Mouse (Mus musculus) kidney, embryonic 16.5 days (tissue): ENCODE measurements around the gene Mrgprh. TPM values are rescaled to one million over a fixed set of nuclear protein-coding genes. Genes with fewer than 3 reads are reported as not detected.

ENCODE experiments used
- ATAC-seq: fragments of 200-750 bp; cut with Nextera tagmentation; 2 replicates; pipeline ENCODE4 v1.8.0; 2017; ENCODE audit warnings: moderate TSS enrichment; ENCODE audit not compliant: low FRiP score, low TSS enrichment
- H3K27ac ChIP-seq: fragments of 300-500 bp; sonication (generic); 2 replicates; pipeline ENCODE4 v1.5.1; 2014; ENCODE audit warnings: low read length
- H3K27me3 ChIP-seq: fragments of 300-500 bp; sonication (generic); 2 replicates; pipeline ENCODE4 v1.6.1; 2014; ENCODE audit warnings: low read length, control low read depth, mixed read lengths; ENCODE audit not compliant: insufficient read depth
- H3K36me3 ChIP-seq: fragments of 300-500 bp; sonication (generic); 2 replicates; pipeline ENCODE4 v1.6.1; 2014; ENCODE audit warnings: low read length, control low read depth, mixed read lengths; ENCODE audit not compliant: insufficient read depth
- H3K4me1 ChIP-seq: fragments of 300-500 bp; sonication (generic); 2 replicates; pipeline ENCODE4 v1.6.1; 2014; ENCODE audit warnings: low read length, control low read depth, mixed read lengths; ENCODE audit not compliant: insufficient read depth
- H3K4me2 ChIP-seq: fragments of 300-500 bp; sonication (generic); replicated peaks from 2 replicates; pipeline ENCODE4 v1.6.1; 2014; ENCODE audit warnings: low read depth, low read length
- H3K4me3 ChIP-seq: fragments of 300-500 bp; sonication (generic); 2 replicates; pipeline ENCODE4 v1.5.1; 2014; ENCODE audit warnings: mild to moderate bottlenecking, low read length
- H3K9ac ChIP-seq: fragments of 300-500 bp; sonication (generic); replicated peaks from 2 replicates; pipeline ENCODE4 v1.6.1; 2014; ENCODE audit warnings: low read length
- H3K9me3 ChIP-seq: fragments of 300-500 bp; sonication (generic); 2 replicates; pipeline ENCODE4 v1.6.1; 2016; ENCODE audit warnings: low read length, control low read depth
- WGBS: fragments of 180-500 bp; shearing (Covaris S2); extraction: QIAGEN DNeasy Blood & Tissue Kit; methylation state at CpG from one replicate; pipeline ENCODE4 v1.1.7; 2014; 5-methylcytosine and 5-hydroxymethylcytosine counted together
- polyA plus RNA-seq: library from polyadenylated mRNA; unstranded; fragments of >200 nt; fragmentation: Nextera tagmentation; extraction: Ambion mirVana; gene quantifications from 2 replicates; pipeline ENCODE4 v1.2.1, GENCODE M21; 2015

Gene Mrgprh
- polyA plus RNA-seq, 1 experiment from 2014 or later = not detected

DNA sequence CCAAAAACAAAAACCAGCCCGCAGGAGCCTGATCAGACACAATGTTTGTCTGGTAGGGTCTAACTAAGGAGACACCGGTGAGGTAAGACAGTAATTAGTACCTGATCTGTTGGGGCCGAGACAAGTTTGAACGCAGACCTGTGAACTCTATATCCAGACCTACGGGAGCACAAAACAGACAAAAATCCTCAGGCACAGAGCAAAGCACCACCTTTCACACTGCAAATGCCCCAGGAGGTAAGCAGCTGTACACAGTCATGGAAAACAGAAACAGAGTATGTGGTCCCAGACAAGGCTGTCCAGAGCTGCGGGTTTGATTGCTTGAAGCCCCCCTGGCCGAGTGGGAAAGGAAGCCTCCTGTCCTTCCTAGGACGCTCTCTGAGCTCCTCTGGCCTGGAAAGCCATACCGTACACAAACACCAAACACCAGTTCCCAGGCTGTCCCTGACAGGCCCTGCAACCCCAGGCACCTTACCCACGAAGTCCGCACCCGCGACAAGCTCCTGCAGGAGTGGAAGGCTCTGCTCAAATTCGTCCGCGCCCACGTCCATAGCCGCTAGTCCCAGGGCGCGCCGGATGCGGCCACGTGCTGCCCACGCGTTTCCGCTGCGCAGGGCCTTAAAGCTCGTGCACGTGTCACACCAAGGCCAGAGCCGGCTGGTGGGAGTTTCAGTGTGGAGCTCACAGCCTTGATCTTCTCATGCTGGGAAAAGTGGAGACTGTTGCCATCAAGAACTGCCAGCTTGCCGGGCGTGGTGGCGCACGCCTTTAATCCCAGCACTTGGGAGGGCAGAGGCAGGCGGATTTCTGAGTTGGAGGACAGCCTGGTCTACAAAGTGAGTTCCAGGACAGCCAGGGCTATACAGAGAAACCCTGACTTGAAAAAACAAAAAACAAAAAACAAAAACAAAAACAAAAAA, 33.8 kb downstream of the Mrgprh start, which contains the start of gene Pnldc1:
Pnldc1 (minus strand) TSS at position 870 of the 920 bp plus-strand sequence.
- Histone ChIP-seq H3K9me3 (no peaks in the 10 kb centered on the region), H3K4me2 (no peak within 1 kb of the TSS), H3K36me3 (peaks cover 31% of the 10 kb centered on the region), H3K27ac (no peak within 1 kb of the TSS), H3K27me3 (no peaks in the 10 kb centered on the region), H3K9ac (no peak within 1 kb of the TSS), H3K4me1 (peaks cover under 1% of the 10 kb centered on the region; the same call in 1 of the 2 replicates), H3K4me3 (no peak within 1 kb of the TSS)
- WGBS = 81% methylated on average over 35 of the region's 35 CpGs
- ATAC-seq = no peak

GRCm38 (mm10) chr17:12910391-12910790, 34.6 kb downstream of the Mrgprh start:
- no peak for ATAC-seq
- 92% methylated on average over 8 of the region's 8 CpGs for WGBS
- H3K27ac ChIP-seq = no peak overlapping the region

DNA sequence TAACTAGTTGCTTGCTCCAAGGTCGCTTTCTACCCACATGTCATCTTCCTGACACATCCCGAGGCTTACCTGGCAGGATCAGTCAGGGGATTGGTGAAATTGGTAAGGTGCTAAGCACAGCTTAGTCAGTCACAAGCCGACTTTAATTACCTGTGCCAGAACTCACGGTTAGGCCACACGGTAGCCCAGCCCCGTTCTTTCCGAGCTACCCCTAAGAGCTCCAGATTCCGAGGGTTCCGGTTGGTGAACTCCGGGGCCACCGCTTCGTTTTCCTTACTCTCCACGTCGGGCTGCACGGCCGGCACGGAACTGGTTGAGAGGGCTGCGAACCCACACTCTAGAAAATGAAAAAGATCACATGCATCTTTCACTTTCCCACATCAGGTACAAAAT, 39.6 kb downstream of the Mrgprh start, which contains the start of gene Tcp1:
Tcp1 (plus strand) TSS at position 214 of the 393 bp plus-strand sequence.
- H3K27me3 ChIP-seq = no peaks in the 10 kb centered on the region
- 0 out of 2 replicates have a peak, but pooled peaks have one; percentile 14 for ATAC-seq
- peaks cover 40% of the 10 kb centered on the region for H3K36me3 ChIP-seq
- peak within 1 kb of the TSS; percentile 93 for H3K4me3 ChIP-seq
- under 1% methylated on average over 18 of the region's 18 CpGs for WGBS
- no peaks in the 10 kb centered on the region for H3K9me3 ChIP-seq
- H3K4me2 ChIP-seq = peak within 1 kb of the TSS; percentile 91
- H3K9ac ChIP-seq = peak within 1 kb of the TSS; percentile 99
- H3K27ac ChIP-seq = peak within 1 kb of the TSS; percentile 95
- peaks cover 13% of the 10 kb centered on the region for H3K4me1 ChIP-seq

More at GRCm38 (mm10) chr17:12910391-12910790, 34.6 kb downstream of the Mrgprh start:
- Histone ChIP-seq H3K27me3 (no peaks in the 10 kb centered on the region), H3K4me1 (peaks cover 6% of the 10 kb centered on the region; the same call in 1 of the 2 replicates), H3K9me3 (no peaks in the 10 kb centered on the region), H3K36me3 (peaks cover 25% of the 10 kb centered on the region), H3K9ac (no peak overlapping the region), H3K4me2 (no peak overlapping the region), H3K4me3 (no peak overlapping the region)

DNA sequence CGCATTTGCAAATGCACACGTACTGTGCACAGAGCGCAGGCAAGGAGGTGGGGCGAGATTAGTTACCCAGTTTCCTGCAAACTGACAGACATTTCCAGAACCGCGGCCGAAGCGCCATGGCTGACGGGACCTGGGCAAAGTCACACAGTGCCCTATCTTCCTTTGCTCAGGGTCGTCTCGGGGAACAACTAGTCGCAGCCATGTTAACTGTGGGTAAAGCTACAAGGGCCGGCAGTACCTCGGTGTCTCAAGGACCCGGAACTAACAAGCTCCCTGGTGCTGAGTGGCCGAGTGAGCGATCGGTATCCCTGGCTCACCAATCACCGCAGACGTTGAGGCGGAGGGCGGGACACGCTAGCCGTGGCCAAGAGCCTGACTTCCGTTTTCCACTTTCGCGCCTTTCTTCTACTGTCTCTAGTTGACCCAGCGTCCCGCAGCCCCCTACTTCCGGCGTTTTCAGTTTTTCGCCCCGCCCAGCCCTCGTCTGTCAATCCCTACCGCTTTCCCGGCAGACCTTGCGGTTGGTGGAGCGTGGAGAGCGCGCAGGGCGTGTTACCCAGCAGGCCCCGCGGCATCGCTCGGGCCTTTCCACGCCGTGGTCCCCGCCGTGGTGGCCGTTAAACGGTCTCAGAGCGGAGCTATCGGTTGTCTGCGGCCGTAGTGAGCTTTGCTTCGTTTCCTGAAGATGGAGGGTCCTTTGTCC, 40.2 kb downstream of the Mrgprh start, which contains the start of gene Mrpl18:
Mrpl18 (minus strand) TSS at position 465 of the 703 bp plus-strand sequence.
- peak; percentile 100 for ATAC-seq
- Histone ChIP-seq H3K36me3 (peaks cover 40% of the 10 kb centered on the region), H3K9ac (peak within 1 kb of the TSS; percentile 99), H3K4me1 (peaks cover 13% of the 10 kb centered on the region), H3K4me3 (peak within 1 kb of the TSS; percentile 93), H3K27ac (peak within 1 kb of the TSS; percentile 95), H3K27me3 (no peaks in the 10 kb centered on the region), H3K9me3 (no peaks in the 10 kb centered on the region), H3K4me2 (peak within 1 kb of the TSS; percentile 91)
- WGBS = under 1% methylated on average over 56 of the region's 56 CpGs

- Histone ChIP-seq H3K27ac (peak overlapping the region; percentile 95), H3K4me2 (peak overlapping the region; percentile 82), H3K9ac (peak overlapping the region; percentile 99), H3K4me1 (peaks cover 13% of the 10 kb centered on the region), H3K27me3 (no peaks in the 10 kb centered on the region), H3K9me3 (no peaks in the 10 kb centered on the region), H3K36me3 (peaks cover 43% of the 10 kb centered on the region), H3K4me3 (peak overlapping the region; percentile 93)
- ATAC-seq = peak; percentile 65; the same call in 1 of the 2 replicates
- WGBS = 0% methylated on average over 40 of the region's 40 CpGs
Measured at GRCm38 (mm10) chr17:12916588-12917380, 41.0 kb downstream of the Mrgprh start.

DNA sequence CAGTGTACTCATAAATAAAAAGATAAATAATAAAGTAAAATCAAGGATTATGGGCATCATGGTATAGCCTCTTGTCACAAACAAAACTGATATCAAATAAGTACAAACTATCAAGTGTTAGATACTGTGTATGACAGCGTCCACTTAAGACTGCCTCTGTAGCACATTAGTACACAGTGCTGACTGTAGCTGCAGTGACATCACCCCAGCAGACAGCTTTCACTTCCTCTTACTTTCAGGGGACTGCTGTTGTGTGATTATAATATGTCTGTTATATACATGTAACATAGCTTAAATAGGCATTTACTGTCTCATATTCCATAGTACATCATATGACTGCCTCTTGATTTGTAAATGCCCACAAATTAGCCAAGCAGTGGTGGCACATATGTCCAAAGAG, 45.2 kb downstream of the Mrgprh start:
- Histone ChIP-seq H3K36me3 (peaks cover 64% of the 10 kb centered on the region), H3K4me2 (no peak overlapping the region), H3K4me3 (no peak overlapping the region), H3K9me3 (no peaks in the 10 kb centered on the region), H3K27me3 (no peaks in the 10 kb centered on the region), H3K9ac (no peak overlapping the region), H3K4me1 (peaks cover 7% of the 10 kb centered on the region), H3K27ac (no peak overlapping the region)
- 92% methylated on average over 1 of the region's 1 CpGs for WGBS
- no peak for ATAC-seq

- Histone ChIP-seq H3K4me3 (no peak overlapping the region), H3K9ac (no peak overlapping the region), H3K4me2 (no peak overlapping the region), H3K9me3 (no peaks in the 10 kb centered on the region), H3K4me1 (no peaks in the 10 kb centered on the region), H3K27me3 (no peaks in the 10 kb centered on the region), H3K36me3 (peaks cover 58% of the 10 kb centered on the region), H3K27ac (no peak overlapping the region)
- 94% methylated on average over 3 of the region's 3 CpGs for WGBS
- ATAC-seq = no peak
Measured at GRCm38 (mm10) chr17:12925001-12925400, 49.2 kb downstream of the Mrgprh start.

GRCm38 (mm10) chr17:12925703-12926180, 49.9 kb downstream of the Mrgprh start:
- no peak overlapping the region for H3K27ac ChIP-seq
- H3K4me1 ChIP-seq = no peaks in the 10 kb centered on the region
- no peak overlapping the region for H3K9ac ChIP-seq
- WGBS = 77% methylated on average over 8 of the region's 8 CpGs
- H3K4me3 ChIP-seq = no peak overlapping the region
- peaks cover 51% of the 10 kb centered on the region for H3K36me3 ChIP-seq
- H3K9me3 ChIP-seq = no peaks in the 10 kb centered on the region
- H3K27me3 ChIP-seq = no peaks in the 10 kb centered on the region
- ATAC-seq = no peak
- H3K4me2 ChIP-seq = no peak overlapping the region
